Mouse (Mus musculus) lung, adult 2 months (tissue): ENCODE data around the gene Spef2. TPM values are rescaled to one million over a fixed set of nuclear protein-coding genes. Genes with fewer than 3 reads are reported as not detected.
"Not testable (repeated sequence)": the region's sequence is repeated elsewhere in the genome, so short reads cannot be mapped to it uniquely, and the experiment has no call there.

Source experiments
- DNase-seq: peaks from one replicate; pipeline ENCODE4 v3.0.0; 2022
- H3K4me1 ChIP-seq: fragments of 200-500 bp; 2 replicates; pipeline ENCODE4 v1.6.1; 2011; ENCODE audit warnings: low read length; ENCODE audit not compliant: control insufficient read depth, insufficient read depth
- H3K4me3 ChIP-seq: fragments of 200-500 bp; replicated peaks from 2 replicates; pipeline ENCODE3; 2011; ENCODE audit warnings: low read depth, mild to moderate bottlenecking, control low read depth, low read length; ENCODE audit errors: extremely low read depth
- CTCF ChIP-seq: fragments of 200-500 bp; IDR thresholded peaks from 2 replicates; pipeline ENCODE4 v1.5.1; 2011; ENCODE audit warnings: mild to moderate bottlenecking, low read length, control low read depth; ENCODE audit not compliant: insufficient read depth
- POLR2A ChIP-seq: fragments of 200-500 bp; IDR thresholded peaks from 2 replicates; pipeline ENCODE4 v1.6.1; 2011; ENCODE audit warnings: low read depth, mild to moderate bottlenecking, control low read depth, low read length, borderline replicate concordance; ENCODE audit errors: extremely low read depth
- WGBS: fragments of 180-500 bp; shearing (Covaris S2); methylation state at CpG from one replicate; pipeline ENCODE4 v1.1.7; 2018; 5-methylcytosine and 5-hydroxymethylcytosine counted together
- polyA plus RNA-seq: library from polyadenylated mRNA; depleted of rRNA; stranded (reverse); fragments of >200 nt; gene quantifications from 2 replicates; pipeline ENCODE4 v1.2.3, GENCODE M21; 2012; rRNA removed

Spef2 gene
- polyA plus RNA-seq = 0.57 and 0.83 TPM in 2 replicates

DNA sequence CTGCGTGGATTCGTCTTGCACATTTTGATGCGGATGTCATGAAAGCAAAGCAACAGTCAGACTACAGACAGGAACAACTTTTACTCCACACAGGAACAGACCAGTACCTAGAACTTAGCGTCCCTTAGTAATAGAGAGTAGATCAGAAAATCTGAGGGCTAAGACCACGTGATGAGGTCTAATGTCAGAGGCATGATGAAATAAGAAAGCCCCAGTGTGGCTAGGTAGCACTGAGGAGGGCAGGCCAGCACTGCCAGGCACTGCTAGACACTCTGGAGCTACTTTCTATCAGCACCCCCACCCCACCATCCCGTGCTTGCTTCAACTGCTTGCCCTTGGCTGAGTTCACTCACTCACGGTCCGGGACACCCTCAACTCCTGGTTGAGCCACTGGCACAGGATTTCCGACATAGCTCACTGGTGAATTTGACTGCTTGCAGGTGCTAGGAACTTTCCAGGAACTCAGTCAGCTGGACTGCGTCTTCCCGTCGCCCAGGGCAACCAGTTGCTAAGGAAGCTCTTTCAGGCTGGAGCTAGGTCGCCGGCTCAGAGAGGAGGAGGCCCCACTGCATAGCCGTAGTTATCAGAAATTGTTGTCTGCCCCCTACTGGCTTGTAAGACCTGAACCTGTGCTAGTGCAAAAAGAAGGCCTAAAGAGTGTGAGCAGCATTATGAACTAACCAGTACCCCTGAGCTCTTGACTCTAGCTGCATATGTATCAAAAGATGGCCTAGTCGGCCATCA, at the start of gene Spef2:
Gene Spef2, minus strand, starts transcription at position 510 of the 744 bp plus-strand sequence.
- 20% methylated on average over 16 of the region's 16 CpGs for WGBS
- peak within 1 kb of the TSS; percentile 40 for H3K4me3 ChIP-seq
- DNase-seq = peak; percentile 38
- H3K4me1 ChIP-seq = no peaks in the 10 kb centered on the region
- TF ChIP-seq CTCF (no peak), POLR2A (no peak)

DNA sequence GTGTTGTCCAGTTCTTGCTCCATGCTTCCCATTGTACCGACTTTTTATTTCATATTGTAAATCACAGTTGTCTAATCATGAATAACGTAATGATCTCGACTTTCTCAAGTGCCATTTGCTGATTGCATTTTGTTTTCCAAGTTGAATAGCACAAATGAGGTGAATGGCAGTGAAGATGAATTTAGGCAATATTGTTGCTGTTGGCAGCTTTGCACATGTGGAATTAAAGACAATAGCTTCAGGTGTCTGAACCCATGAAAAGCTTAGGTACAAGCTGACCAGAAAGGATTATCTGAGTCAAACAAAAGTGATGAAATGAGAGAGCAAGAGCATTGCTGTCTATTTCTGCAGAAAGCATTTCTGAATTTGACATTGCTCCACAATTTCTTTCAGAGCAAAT, 45.5 kb upstream of the Spef2 start:
- DNase-seq = no peak
- TF ChIP-seq POLR2A (no peak), CTCF (no peak)
- Histone ChIP-seq H3K4me3 (no peak overlapping the region), H3K4me1 (no peaks in the 10 kb centered on the region)
- WGBS = 83% methylated on average over 3 of the region's 3 CpGs

- Histone ChIP-seq H3K4me1 (no peaks in the 10 kb centered on the region), H3K4me3 (no peak overlapping the region)
- no peak for DNase-seq
- 26% methylated on average over 3 of the region's 3 CpGs for WGBS
- TF ChIP-seq CTCF = no peak
- no peak for TF ChIP-seq POLR2A
These were observed 39.8 kb upstream of the Spef2 start for GRCm38 (mm10) chr15:9788245-9789030.

DNA sequence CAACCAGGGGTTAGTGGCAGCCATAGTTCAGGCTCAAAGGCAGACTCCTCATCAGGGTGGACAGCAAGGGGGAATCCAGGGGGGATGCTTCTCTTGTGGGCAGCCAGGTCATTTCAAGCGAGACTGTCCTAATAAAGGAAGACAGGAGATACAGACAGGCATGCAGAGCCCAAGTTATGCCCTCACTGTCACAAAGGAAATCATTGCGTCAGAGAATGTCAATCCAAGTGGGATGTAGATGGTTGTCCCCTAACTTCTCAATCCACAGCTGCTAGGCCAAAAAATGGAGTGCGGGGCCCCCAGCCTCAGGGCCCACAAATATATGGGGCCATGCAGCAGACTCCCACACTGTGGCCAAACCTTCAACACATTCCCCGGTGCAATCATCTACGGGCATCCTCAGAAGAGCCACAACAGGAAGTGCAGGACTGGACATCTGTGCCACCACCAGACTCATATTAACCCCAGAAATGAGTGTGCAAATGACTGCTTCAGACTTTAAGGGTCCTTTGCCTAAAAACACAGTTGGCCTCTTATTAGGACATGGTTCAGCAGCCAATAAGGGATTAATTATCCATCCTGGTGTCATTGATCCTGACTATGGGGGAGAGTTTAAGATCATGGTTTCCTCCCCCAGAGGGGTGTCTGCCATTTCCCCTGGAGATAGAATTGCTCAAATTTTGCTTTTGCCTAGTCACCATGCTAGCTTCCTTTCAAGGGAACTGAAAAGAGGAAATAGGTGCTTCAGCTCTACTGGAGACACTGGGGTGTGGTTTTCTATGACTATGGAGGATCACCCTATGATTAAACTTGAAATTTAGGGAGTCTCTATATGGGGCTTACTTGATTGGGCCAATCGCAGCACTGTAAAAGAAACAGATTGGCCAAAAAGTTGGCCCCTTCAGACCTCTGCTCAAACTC, 25.8 kb upstream of the Spef2 start:
- H3K4me3 ChIP-seq, H3K4me1 ChIP-seq, DNase-seq: not testable (repeated sequence)
- 89% methylated on average over 6 of the region's 6 CpGs for WGBS

GRCm38 (mm10) chr15:9768184-9768918, 19.7 kb upstream of the Spef2 start:
- DNase-seq = no peak
- Histone ChIP-seq H3K4me3 (no peak overlapping the region), H3K4me1 (no peaks in the 10 kb centered on the region)
- TF ChIP-seq CTCF (no peak), POLR2A (no peak)
- WGBS = 38% methylated on average over 4 of the region's 4 CpGs

DNA sequence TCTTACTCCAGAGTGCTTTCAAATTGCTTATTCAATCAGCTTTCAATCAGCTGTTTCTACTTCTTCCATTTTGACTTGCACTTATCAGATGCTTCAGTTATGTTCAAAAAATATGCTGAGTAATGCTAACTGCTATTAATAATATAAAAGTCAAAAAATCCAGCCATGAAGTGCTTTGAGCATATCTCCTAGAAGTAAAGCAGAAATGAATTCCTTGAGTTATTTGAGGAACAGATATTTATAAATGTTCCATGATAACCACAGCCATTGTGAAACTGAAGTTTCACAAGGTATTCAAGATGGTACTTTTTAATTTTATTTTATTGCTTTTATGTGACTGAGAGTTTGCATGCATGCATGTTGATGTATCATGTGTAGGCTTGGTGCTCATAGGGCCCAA, 18.4 kb upstream of the Spef2 start:
- Histone ChIP-seq H3K4me1 (no peaks in the 10 kb centered on the region), H3K4me3 (no peak overlapping the region)
- no peak for DNase-seq
- TF ChIP-seq POLR2A (no peak), CTCF (no peak)

GRCm38 (mm10) chr15:9750966-9751365, 2.3 kb upstream of the Spef2 start:
- Histone ChIP-seq H3K4me3 (no peak overlapping the region), H3K4me1 (no peaks in the 10 kb centered on the region)
- 87% methylated on average over 3 of the region's 3 CpGs for WGBS
- no peak for DNase-seq
- TF ChIP-seq POLR2A (no peak), CTCF (no peak)

- 58% methylated on average over 5 of the region's 5 CpGs for WGBS
- TF ChIP-seq POLR2A = no peak
- TF ChIP-seq CTCF = no peak
- Histone ChIP-seq H3K4me3 (no peak overlapping the region), H3K4me1 (no peaks in the 10 kb centered on the region)
- DNase-seq = no peak
These were observed 1.1 kb downstream of the Spef2 start for GRCm38 (mm10) chr15:9747410-9748104.
